Mouse (Mus musculus) c-Kit-negative CD71-positive TER-119-positive erythroid progenitor cells, embryonic 14.5 days (primary cell): ENCODE measurements around the gene Scgb2b15.
"Not testable (repeated sequence)": the region's sequence is repeated elsewhere in the genome, so short reads cannot be mapped to it uniquely, and the experiment has no call there.

Source experiments
- DNase-seq: peaks from one replicate; pipeline ENCODE4 v3.0.0-alpha.2; 2013; ENCODE audit warnings: low read depth, low spot score

The Scgb2b15 gene

DNA sequence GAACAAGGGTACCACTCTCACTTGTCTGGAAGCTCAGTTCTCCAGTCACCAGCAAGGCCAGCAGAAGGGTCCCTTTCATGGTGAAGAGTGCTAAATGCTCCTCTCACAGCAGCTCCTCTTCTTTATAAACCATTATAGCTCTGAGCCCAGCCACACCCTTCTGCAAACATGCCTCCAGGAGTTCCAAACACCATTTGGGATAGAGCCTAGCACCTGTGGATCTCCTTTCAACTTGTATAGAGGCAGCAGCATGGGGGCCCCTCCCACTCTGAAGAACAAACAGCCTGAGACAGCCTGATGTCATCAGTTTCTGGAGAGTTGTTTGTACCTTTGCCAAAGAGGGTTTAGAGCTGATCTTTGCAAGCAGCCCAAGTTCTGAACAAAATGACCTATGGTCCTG is at the start of gene Scgb2b15:
Scgb2b15 (minus strand) TSS at position 101 of the 400 bp plus-strand sequence.
- DNase-seq, result not testable (repeated sequence)

DNA sequence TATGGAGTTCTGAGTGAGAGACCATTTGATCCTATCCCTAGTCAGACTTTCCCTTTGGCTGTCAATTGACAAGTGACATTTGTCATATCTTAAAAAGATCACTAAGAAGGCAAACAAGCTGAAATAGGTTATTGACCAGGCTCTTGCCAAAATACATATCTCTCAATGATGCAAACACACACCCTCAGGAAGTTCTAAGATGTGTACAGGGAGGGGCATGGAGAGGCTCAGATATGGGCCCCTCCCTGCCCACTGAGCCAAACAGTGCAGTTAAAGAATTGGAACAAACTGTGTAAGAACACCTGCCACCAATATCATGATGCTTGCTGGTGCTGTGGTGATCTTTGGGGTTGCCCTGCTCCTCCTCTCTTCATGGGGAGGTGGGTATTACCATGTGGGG is 6.8 kb upstream of the Scgb2b15 start, which contains the start of gene Scgb1b15:
Scgb1b15 (plus strand) TSS at position 301 of the 400 bp plus-strand sequence.
- DNase-seq, result not testable (repeated sequence)
